Mouse (Mus musculus) small intestine, adult 2 months (tissue): ENCODE measurements around the gene Pcf11.

ENCODE experiments used
- CTCF ChIP-seq: fragments of 200-500 bp; IDR thresholded peaks from 2 replicates; pipeline ENCODE4 v1.5.1; 2012; ENCODE audit warnings: low read depth, mild to moderate bottlenecking, control low read depth, inconsistent platforms, low read length, moderate library complexity, mixed read lengths; ENCODE audit not compliant: insufficient replicate concordance, insufficient read length; ENCODE audit errors: extremely low read depth
- POLR2A ChIP-seq: fragments of 200-500 bp; IDR thresholded peaks from 2 replicates; pipeline ENCODE4 v1.6.1; 2012; ENCODE audit warnings: low read depth, mild to moderate bottlenecking, control low read depth, inconsistent platforms, low read length, moderate library complexity

DNA sequence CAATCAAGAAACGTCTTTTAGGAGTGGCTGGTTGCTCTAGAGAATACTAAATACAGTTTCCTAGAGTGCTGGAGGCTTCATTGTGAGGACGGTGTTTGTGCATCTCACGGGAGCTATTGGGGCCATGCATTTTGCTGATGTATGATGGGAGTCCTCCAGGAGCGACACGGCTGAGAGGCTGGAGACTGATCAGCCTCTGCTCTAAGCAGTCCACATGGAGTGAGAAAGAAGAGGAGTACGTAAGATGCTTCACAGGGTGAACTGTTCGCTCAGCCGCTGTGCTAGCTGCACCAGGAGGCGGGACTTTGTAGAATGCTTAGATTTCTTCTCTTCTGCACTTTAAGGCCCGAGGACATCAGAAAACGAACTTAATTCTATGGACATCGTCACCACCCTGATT, 37.0 kb upstream of the Pcf11 start:
- no peak for TF ChIP-seq CTCF
- no peak for TF ChIP-seq POLR2A
